Mouse (Mus musculus): Measurements from ENCODE around the gene Sigmar1. TPM values are rescaled to one million over a fixed set of nuclear protein-coding genes. Genes with fewer than 3 reads are reported as not detected.
A peak's percentile ranks its signal among the peaks of the same experiment; 100 is the strongest.

Sigmar1 gene
- total and polyA plus RNA-seq, 3 experiments, result 26.4 to 97.5 (median 60.7) TPM

DNA sequence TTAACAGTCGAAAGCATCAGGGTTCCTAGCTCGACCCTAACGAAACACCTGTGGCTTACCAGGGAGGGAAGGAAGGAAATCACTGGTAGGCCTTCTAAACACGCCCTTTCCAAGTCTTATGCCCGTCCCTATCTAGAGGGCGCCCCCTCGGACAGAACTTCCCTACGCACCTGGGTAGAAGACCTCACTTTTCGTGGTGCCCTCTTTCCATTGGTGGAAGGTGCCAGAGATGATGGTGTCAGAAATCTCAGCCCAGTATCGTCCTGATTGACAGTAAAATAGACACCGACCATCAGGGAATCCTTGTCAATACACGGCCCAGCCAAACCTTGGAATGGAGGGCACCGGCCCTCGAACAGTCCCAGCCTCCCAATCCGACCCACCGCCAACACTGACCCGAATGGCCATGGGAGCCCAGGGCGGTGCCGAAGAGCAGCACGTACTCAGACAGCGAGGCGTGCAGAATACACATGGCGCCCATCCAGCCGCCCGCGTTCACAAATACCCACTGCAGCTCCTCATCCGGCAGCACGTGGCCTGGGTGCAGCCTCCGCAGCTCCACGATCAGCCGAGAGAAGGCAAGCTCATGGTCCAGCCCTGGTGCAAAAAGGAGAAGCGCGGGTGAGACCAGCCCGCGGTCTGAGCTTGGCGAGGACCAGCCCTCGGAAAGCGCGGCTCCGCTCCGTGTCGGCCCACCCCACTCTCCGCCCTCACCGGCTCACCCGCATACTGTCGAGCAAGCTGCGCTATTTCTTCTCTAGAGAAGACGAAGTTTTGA is 15.4 kb downstream of the Sigmar1 start:
- Histone ChIP-seq H3K9ac (ENCODE audit: insufficient read depth, low read depth) (peak overlapping the region; percentile 47), H3K4me3 (replicated peaks in 1 of 3; ENCODE audit: low read depth in 2 of 3, low read length in 2 of 3, poor library complexity in 1 of 3) (peak overlapping the region; percentile 63 to 89 (median 87)), H3K36me3 (replicated peaks in 1 of 2; ENCODE audit: control insufficient read depth in 1 of 2, insufficient read depth in 1 of 2, low read length in 1 of 2) (peaks cover 13 to 19% of the 10 kb centered on the region in 2 experiments), H3K79me2 (replicated peaks; ENCODE audit: control insufficient read depth, extremely low read depth, insufficient read depth, poor library complexity, severe bottlenecking) (0 out of 2 replicates have a peak, but pooled peaks cover 8% of the 10 kb centered on the region), H3K27ac (ENCODE audit: insufficient read depth, low read depth) (peak overlapping the region; percentile 46), H3K4me1 (ENCODE audit: control insufficient read depth in 1 of 2, insufficient read depth in 2 of 2) (peaks cover 8 to 15% of the 10 kb centered on the region in 2 experiments; a peak in 3 of 4 replicates), H3K4me2 (ENCODE audit: insufficient read depth, low read depth, poor library complexity, severe bottlenecking) (peak overlapping the region; percentile 62), H3K27me3 (replicated peaks) (peaks cover 25% of the 10 kb centered on the region), H3K9me3 (replicated peaks; ENCODE audit: low read length) (peaks cover 6% of the 10 kb centered on the region)
- dilution Hi-C loops (cut with MboI; ENCODE audit: extremely low pct_ligation_motif_present, extremely low pct_unique_long_range_greater_than_20kb, low sequenced_read_pairs), result no loop called here
- peak in 1 of 2 experiments; percentile 49; a peak in 2 of 4 replicates for TF ChIP-seq CTCF (conservative IDR thresholded peaks at IDR 0.05 in 1 of 2, IDR thresholded peaks at IDR 0.05 in 1 of 2; ENCODE audit: low read depth in 2 of 2, low read length in 2 of 2)
- TF ChIP-seq MYC (IDR thresholded peaks at IDR 0.05; ENCODE audit: low read depth, low read length), result peak; percentile 57; the same call in 1 of the 2 replicates
- no peak for TF ChIP-seq MEF2A (IDR thresholded peaks at IDR 0.05; ENCODE audit: borderline replicate concordance, low read depth, low read length)
- TF ChIP-seq ZNF384 (IDR thresholded peaks at IDR 0.05; ENCODE audit: low read depth, low read length), result no peak
- no peak for TF ChIP-seq POLR2AphosphoS2 (IDR thresholded peaks at IDR 0.05; ENCODE audit: low read depth, low read length)
- TF ChIP-seq ETS1 (conservative IDR thresholded peaks at IDR 0.05; ENCODE audit: low read depth, low read length), result no peak
- TF ChIP-seq TBP (conservative IDR thresholded peaks at IDR 0.05; ENCODE audit: low read depth, low read length), result no peak
- no peak for TF ChIP-seq MAFK (IDR thresholded peaks at IDR 0.05; ENCODE audit: insufficient replicate concordance, low read length)
- peak; percentile 85; the same call in 1 of the 2 replicates for TF ChIP-seq MAX (IDR thresholded peaks at IDR 0.05; ENCODE audit: low read length)
- TF ChIP-seq JUN (IDR thresholded peaks at IDR 0.05; ENCODE audit: insufficient read depth, low read depth, low read length), result no peak
- 0 out of 2 replicates have a peak, but pooled peaks have one; percentile 14 for TF ChIP-seq BHLHE40 (IDR thresholded peaks at IDR 0.05; ENCODE audit: low read depth, low read length)
- no peak for TF ChIP-seq ZKSCAN1 (IDR thresholded peaks at IDR 0.05; ENCODE audit: borderline replicate concordance, low read depth, low read length)
- peak; percentile 15; the same call in 1 of the 2 replicates for TF ChIP-seq USF1 (IDR thresholded peaks at IDR 0.05; ENCODE audit: low read depth, low read length)
- 0 out of 2 replicates have a peak, but pooled peaks have one; percentile 9 for TF ChIP-seq CHD1 (IDR thresholded peaks at IDR 0.05; ENCODE audit: low read depth, low read length)
- 0 out of 2 replicates have a peak, but pooled peaks have one; percentile 28 for TF ChIP-seq NELFE (IDR thresholded peaks at IDR 0.05; ENCODE audit: low read depth, low read length)
- peak; percentile 54; the same call in 1 of the 2 replicates for TF ChIP-seq SIN3A (IDR thresholded peaks at IDR 0.05; ENCODE audit: low read length)
- TF ChIP-seq CHD2 (IDR thresholded peaks at IDR 0.05; ENCODE audit: low read length), result no peak
- TF ChIP-seq UBTF (IDR thresholded peaks at IDR 0.05; ENCODE audit: low read depth, low read length), result no peak
- no peak for TF ChIP-seq SMC3 (IDR thresholded peaks at IDR 0.05; ENCODE audit: low read depth, low read length)
- TF ChIP-seq MAZ (IDR thresholded peaks at IDR 0.05; ENCODE audit: low read depth, low read length), result no peak
- no peak for TF ChIP-seq ZMIZ1 (IDR thresholded peaks at IDR 0.05; ENCODE audit: low read depth, low read length)
- no peak for TF ChIP-seq ZC3H11A (IDR thresholded peaks at IDR 0.05; ENCODE audit: low read depth, low read length)
- no peak for TF ChIP-seq USF2 (conservative IDR thresholded peaks at IDR 0.05; ENCODE audit: low read depth, low read length)
- no peak for TF ChIP-seq GABPA (IDR thresholded peaks at IDR 0.05; ENCODE audit: insufficient replicate concordance, low read depth, low read length)
- peak; percentile 93 for TF ChIP-seq MXI1 (IDR thresholded peaks at IDR 0.05; ENCODE audit: low read depth, low read length)
- TF ChIP-seq NRF1 (IDR thresholded peaks at IDR 0.05; ENCODE audit: low read depth, low read length), result 0 out of 2 replicates have a peak, but pooled peaks have one; percentile 17
- TF ChIP-seq IRF4 (IDR thresholded peaks at IDR 0.05; ENCODE audit: low read depth, low read length), result peak; percentile 24; the same call in 1 of the 2 replicates
- peak; percentile 24 for TF ChIP-seq EP300 (IDR thresholded peaks at IDR 0.05; ENCODE audit: low read length)
- TF ChIP-seq JUND (conservative IDR thresholded peaks at IDR 0.05; ENCODE audit: low read depth, low read length), result no peak
- TF ChIP-seq HCFC1 (IDR thresholded peaks at IDR 0.05; ENCODE audit: low read depth, low read length), result no peak; the same call in 1 of the 2 replicates
- TF ChIP-seq TCF12 (IDR thresholded peaks at IDR 0.05; ENCODE audit: low read depth, low read length), result peak; percentile 20; the same call in 1 of the 2 replicates
- TF ChIP-seq RAD21 (IDR thresholded peaks at IDR 0.05; ENCODE audit: low read depth, low read length), result no peak; the same call in 1 of the 2 replicates
- no peak for TF ChIP-seq RCOR1 (conservative IDR thresholded peaks at IDR 0.05; ENCODE audit: low read depth, low read length)
- no peak for TF ChIP-seq E2F4 (IDR thresholded peaks at IDR 0.05; ENCODE audit: insufficient replicate concordance, low read depth, low read length)
- TF ChIP-seq ELF1 (IDR thresholded peaks at IDR 0.05; ENCODE audit: low read depth, low read length), result no peak
- no peak for TF ChIP-seq KAT2A (IDR thresholded peaks at IDR 0.05; ENCODE audit: insufficient replicate concordance, low read length)
- TF ChIP-seq PAX5 (IDR thresholded peaks at IDR 0.05; ENCODE audit: low read length), result no peak
- TF ChIP-seq POLR2A (IDR thresholded peaks at IDR 0.05; ENCODE audit: low read depth, low read length), result no peak
- peak; percentile 76 for DNase-seq (ENCODE audit: extremely low read depth)
- in situ Hi-C loops (cut with MboI; ENCODE audit: low pct_ligation_motif_present, low pct_unique_long_range_greater_than_20kb, low sequenced_read_pairs), result no loop called here

Measured in CH12.LX (cell line).